Mouse (Mus musculus) intestine, embryonic 14.5 days (tissue): ENCODE results near the gene AC109138.7. TPM values are rescaled to one million over a fixed set of nuclear protein-coding genes. Genes with fewer than 3 reads are reported as not detected.

ENCODE experiments used
- ATAC-seq: fragments of 200-750 bp; cut with Nextera tagmentation; replicated peaks from 2 replicates; pipeline ENCODE4 v1.8.0; 2017; ENCODE audit warnings: low read depth, moderate number of reproducible peaks, moderate TSS enrichment, moderate library complexity; ENCODE audit not compliant: low FRiP score, low TSS enrichment
- DNase-seq: peaks from one replicate; pipeline ENCODE4 v3.0.0-alpha.2; 2018; ENCODE audit warnings: low spot score
- H3K27ac ChIP-seq: fragments of 300-500 bp; sonication (generic); 2 replicates; pipeline ENCODE4 v1.5.1; 2014; ENCODE audit warnings: low read depth, mild to moderate bottlenecking, control low read depth
- H3K27me3 ChIP-seq: fragments of 300-500 bp; sonication (generic); replicated peaks from 2 replicates; pipeline ENCODE4 v1.6.1; 2014; ENCODE audit warnings: low read length, control low read depth; ENCODE audit not compliant: control insufficient read depth, insufficient read depth
- H3K36me3 ChIP-seq: fragments of 300-500 bp; sonication (generic); 2 replicates; pipeline ENCODE4 v1.6.1; 2014; ENCODE audit warnings: low read length, control low read depth; ENCODE audit not compliant: control insufficient read depth, insufficient read depth
- H3K4me1 ChIP-seq: fragments of 300-500 bp; sonication (generic); replicated peaks from 2 replicates; pipeline ENCODE4 v1.6.1; 2014; ENCODE audit warnings: low read length, control low read depth, mixed read lengths; ENCODE audit not compliant: control insufficient read depth, insufficient read depth
- H3K4me2 ChIP-seq: fragments of 300-500 bp; sonication (generic); 2 replicates; pipeline ENCODE4 v1.6.1; 2014; ENCODE audit warnings: low read length
- H3K4me3 ChIP-seq: fragments of 300-500 bp; sonication (generic); 2 replicates; pipeline ENCODE4 v1.5.1; 2014; ENCODE audit warnings: low read depth, low read length, control low read depth, mixed read lengths
- H3K9ac ChIP-seq: fragments of 300-500 bp; sonication (generic); 2 replicates; pipeline ENCODE4 v1.6.1; 2014; ENCODE audit warnings: mild to moderate bottlenecking, low read length
- H3K9me3 ChIP-seq: fragments of 300-500 bp; sonication (generic); 2 replicates; pipeline ENCODE4 v1.6.1; 2016; ENCODE audit warnings: low read length, control low read depth; ENCODE audit not compliant: control insufficient read depth
- WGBS: fragments of 180-500 bp; shearing (Covaris S2); extraction: QIAGEN DNeasy Blood & Tissue Kit; methylation state at CpG from one replicate; pipeline ENCODE4 v1.1.7; 2014; 5-methylcytosine and 5-hydroxymethylcytosine counted together
- polyA plus RNA-seq: library from polyadenylated mRNA; unstranded; fragments of >200 nt; fragmentation: Nextera tagmentation; extraction: Ambion mirVana; gene quantifications from 2 replicates; pipeline ENCODE4 v1.2.1, GENCODE M21; 2014

AC109138.7 gene
- polyA plus RNA-seq, 1 experiment from 2014 or later, result not detected

DNA sequence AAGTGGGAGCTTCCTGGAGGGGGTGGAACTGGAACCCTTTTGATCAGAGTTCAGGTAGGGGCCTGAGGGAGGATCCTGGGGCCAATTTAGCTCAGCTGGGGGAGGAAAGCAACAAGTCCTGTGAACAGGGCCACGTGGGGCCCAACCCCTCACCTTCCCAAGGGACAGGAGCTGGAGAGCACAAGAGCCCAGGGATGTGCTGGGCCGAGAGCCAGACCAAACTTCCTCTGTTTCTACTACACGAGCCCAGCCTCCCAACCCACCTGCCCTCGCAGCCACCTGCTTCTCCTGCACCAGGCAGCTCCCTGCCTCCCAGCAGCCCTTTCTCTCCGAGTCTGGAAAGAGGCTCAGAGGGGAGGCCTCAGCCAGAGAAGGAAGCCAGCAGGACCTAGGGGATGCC lies 17.6 kb upstream of the AC109138.7 start:
- ATAC-seq (no peak), DNase-seq (no peak)
- no peak overlapping the region for H3K9ac ChIP-seq
- H3K27ac ChIP-seq, result no peak overlapping the region
- H3K36me3 ChIP-seq, result peaks cover 66% of the 10 kb centered on the region
- peaks cover 29% of the 10 kb centered on the region for H3K4me1 ChIP-seq
- no peaks in the 10 kb centered on the region for H3K9me3 ChIP-seq
- no peak overlapping the region for H3K4me2 ChIP-seq
- no peaks in the 10 kb centered on the region for H3K27me3 ChIP-seq
- H3K4me3 ChIP-seq, result no peak overlapping the region
- 18% methylated on average over 5 of the region's 5 CpGs for WGBS

GRCm38 (mm10) chr19:4197180-4197579 lies 17.0 kb upstream of the AC109138.7 start:
- ATAC-seq (no peak), DNase-seq (no peak)
- Histone ChIP-seq H3K4me1 (peaks cover 32% of the 10 kb centered on the region), H3K4me3 (no peak overlapping the region), H3K9ac (no peak overlapping the region), H3K4me2 (no peak overlapping the region), H3K27ac (no peak overlapping the region), H3K9me3 (no peaks in the 10 kb centered on the region), H3K27me3 (no peaks in the 10 kb centered on the region), H3K36me3 (peaks cover 66% of the 10 kb centered on the region)
- 74% methylated on average over 3 of the region's 3 CpGs for WGBS

DNA sequence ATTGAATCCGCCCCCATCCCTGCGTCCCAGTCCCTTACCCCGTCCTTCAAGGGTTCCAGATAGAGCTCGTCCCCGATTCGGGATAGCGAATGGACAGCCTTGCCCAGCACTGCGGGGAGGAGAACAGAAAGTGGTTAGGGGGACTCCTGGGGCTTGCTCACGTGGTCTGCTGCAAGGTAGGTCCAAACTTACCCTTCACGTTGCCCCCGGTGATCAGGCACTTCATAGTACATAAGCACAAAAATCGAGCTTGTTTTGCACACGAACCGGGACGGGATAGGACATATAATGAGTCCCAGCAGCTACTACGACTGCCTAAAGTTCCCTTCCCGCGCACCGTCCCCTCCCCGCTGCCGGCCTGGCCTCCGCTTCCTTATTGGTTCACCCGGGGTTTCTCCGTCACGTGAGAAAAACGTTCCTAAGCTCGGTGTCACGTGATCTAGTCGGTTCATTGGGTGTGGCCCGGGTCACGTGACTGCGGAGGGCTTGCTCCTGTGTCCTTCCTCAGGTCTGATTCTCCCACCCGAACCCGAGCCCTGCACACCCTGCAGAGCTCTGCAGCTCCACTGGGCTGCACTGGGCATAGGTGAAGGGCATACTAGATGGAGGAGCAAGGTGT lies 12.8 kb upstream of the AC109138.7 start, which contains the start of gene Rad9a:
Rad9a (minus strand) TSS at position 372 of the 619 bp plus-strand sequence.
- Histone ChIP-seq H3K36me3 (peaks cover 31% of the 10 kb centered on the region), H3K4me1 (peaks cover 21% of the 10 kb centered on the region), H3K4me3 (peak within 1 kb of the TSS; percentile 67), H3K27ac (peak within 1 kb of the TSS; percentile 39; the same call in 1 of the 2 replicates), H3K27me3 (no peaks in the 10 kb centered on the region), H3K9me3 (no peaks in the 10 kb centered on the region), H3K4me2 (peak within 1 kb of the TSS; percentile 99), H3K9ac (peak within 1 kb of the TSS; percentile 62)
- peak; percentile 87 for ATAC-seq
- peak; percentile 94 for DNase-seq
- WGBS, result under 1% methylated on average over 34 of the region's 34 CpGs

DNA sequence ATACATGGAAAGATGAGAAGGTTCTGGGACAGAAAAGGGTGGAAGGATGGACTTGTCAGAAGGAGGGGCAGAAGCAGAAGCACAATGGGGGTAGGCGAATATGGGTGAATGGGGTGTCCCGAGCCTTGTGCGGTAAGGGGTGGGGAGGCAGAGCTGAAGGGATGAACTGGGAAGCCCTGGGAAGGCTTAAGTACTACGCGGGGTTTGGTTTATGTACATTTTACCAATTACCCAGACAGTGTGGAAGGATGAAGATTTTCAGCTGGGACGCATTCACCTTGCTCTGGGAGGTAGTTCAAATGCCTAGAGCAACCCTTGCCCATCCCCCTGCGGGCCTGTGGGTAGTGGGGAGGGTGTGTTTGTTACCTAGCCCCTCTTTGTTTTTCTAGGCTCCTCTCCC lies 12.0 kb upstream of the AC109138.7 start:
- DNase-seq (no peak), ATAC-seq (no peak)
- Histone ChIP-seq H3K4me2 (peak overlapping the region; percentile 99), H3K9ac (peak overlapping the region; percentile 62), H3K4me1 (peaks cover 16% of the 10 kb centered on the region), H3K4me3 (peak overlapping the region; percentile 67), H3K9me3 (no peaks in the 10 kb centered on the region), H3K27ac (no peak overlapping the region), H3K27me3 (no peaks in the 10 kb centered on the region), H3K36me3 (peaks cover 24% of the 10 kb centered on the region)
- WGBS, result 20% methylated on average over 7 of the region's 7 CpGs

- DNase-seq (no peak), ATAC-seq (no peak)
- 63% methylated on average over 3 of the region's 3 CpGs for WGBS
- Histone ChIP-seq H3K36me3 (peaks cover 19% of the 10 kb centered on the region), H3K4me3 (no peak overlapping the region), H3K27ac (no peak overlapping the region), H3K4me2 (no peak overlapping the region), H3K4me1 (peaks cover 16% of the 10 kb centered on the region), H3K27me3 (no peaks in the 10 kb centered on the region), H3K9me3 (no peaks in the 10 kb centered on the region), H3K9ac (no peak overlapping the region)
Measured at GRCm38 (mm10) chr19:4203148-4203547, 11.0 kb upstream of the AC109138.7 start.

- H3K4me3 ChIP-seq, result no peak overlapping the region
- DNase-seq (no peak), ATAC-seq (no peak)
- H3K4me1 ChIP-seq, result peaks cover 19% of the 10 kb centered on the region
- H3K9ac ChIP-seq, result no peak overlapping the region
- peaks cover 16% of the 10 kb centered on the region for H3K36me3 ChIP-seq
- H3K27me3 ChIP-seq, result no peaks in the 10 kb centered on the region
- 75% methylated on average over 13 of the region's 13 CpGs for WGBS
- H3K4me2 ChIP-seq, result no peak overlapping the region
- no peaks in the 10 kb centered on the region for H3K9me3 ChIP-seq
- H3K27ac ChIP-seq, result no peak overlapping the region
Measured at GRCm38 (mm10) chr19:4203604-4204326, 10.4 kb upstream of the AC109138.7 start.

- H3K27me3 ChIP-seq, result no peaks in the 10 kb centered on the region
- no peaks in the 10 kb centered on the region for H3K9me3 ChIP-seq
- H3K4me1 ChIP-seq, result peaks cover 19% of the 10 kb centered on the region
- H3K27ac ChIP-seq, result no peak overlapping the region
- no peak for DNase-seq
- H3K9ac ChIP-seq, result no peak overlapping the region
- ATAC-seq, result no peak
- peaks cover 5% of the 10 kb centered on the region; the same call in 1 of the 2 replicates for H3K36me3 ChIP-seq
- WGBS, result 53% methylated on average over 4 of the region's 4 CpGs
- H3K4me3 ChIP-seq, result no peak overlapping the region
- H3K4me2 ChIP-seq, result no peak overlapping the region
Measured at GRCm38 (mm10) chr19:4204889-4205288, 9.3 kb upstream of the AC109138.7 start.

GRCm38 (mm10) chr19:4206971-4207370 lies 7.2 kb upstream of the AC109138.7 start:
- Histone ChIP-seq H3K4me2 (no peak overlapping the region), H3K9me3 (no peaks in the 10 kb centered on the region), H3K4me3 (no peak overlapping the region), H3K4me1 (peaks cover 8% of the 10 kb centered on the region), H3K27ac (no peak overlapping the region), H3K36me3 (no peaks in the 10 kb centered on the region), H3K9ac (no peak overlapping the region), H3K27me3 (no peaks in the 10 kb centered on the region)
- peak; percentile 85 for DNase-seq
- WGBS, result 0% methylated on average over 2 of the region's 2 CpGs
- peak; percentile 67; the same call in 1 of the 2 replicates for ATAC-seq
